Mouse (Mus musculus): Measurements from ENCODE around the gene Rbm43.

Gene Rbm43

DNA sequence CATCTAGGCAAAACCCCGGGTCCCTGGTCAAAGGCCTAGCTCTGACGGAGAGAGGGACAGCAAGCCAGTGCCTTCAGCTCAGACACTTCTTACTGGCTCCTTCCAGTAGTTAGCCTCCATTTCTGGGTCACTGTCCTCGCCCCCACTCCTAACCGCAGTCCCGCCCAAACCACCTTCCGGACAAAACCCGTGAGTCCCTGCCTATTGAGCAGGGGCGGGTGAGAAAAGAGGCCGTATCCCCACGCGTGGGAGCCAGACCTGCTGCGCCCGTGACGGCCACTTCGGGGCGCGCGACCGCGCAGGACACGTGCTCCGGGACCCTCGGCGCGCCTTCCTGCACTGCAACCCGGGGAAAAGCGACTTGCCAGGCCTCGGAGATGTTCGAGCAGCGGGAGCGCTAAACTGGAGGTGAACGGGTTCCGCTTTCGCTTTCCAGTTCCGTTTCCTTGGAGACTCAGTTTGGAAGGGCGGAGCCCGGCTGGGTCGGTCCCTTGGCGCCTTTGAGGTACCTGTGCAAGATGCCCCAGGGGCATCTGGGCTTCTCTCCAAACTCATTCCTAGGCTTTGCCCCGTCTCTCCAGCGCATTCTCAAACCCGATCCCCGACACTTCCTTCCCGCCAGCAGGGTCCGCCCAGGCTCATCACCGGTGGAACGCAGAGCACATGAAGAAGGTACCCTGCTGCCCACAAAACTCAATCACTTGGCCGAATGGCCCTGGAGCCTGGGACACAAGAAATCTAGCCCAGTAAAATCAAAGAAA, at the start of gene Rbm43:
Rbm43 (minus strand) TSS at position 590 of the 761 bp plus-strand sequence.
- peak; percentile 88 for DNase-seq (ENCODE audit: low read depth, low spot score)

DNA sequence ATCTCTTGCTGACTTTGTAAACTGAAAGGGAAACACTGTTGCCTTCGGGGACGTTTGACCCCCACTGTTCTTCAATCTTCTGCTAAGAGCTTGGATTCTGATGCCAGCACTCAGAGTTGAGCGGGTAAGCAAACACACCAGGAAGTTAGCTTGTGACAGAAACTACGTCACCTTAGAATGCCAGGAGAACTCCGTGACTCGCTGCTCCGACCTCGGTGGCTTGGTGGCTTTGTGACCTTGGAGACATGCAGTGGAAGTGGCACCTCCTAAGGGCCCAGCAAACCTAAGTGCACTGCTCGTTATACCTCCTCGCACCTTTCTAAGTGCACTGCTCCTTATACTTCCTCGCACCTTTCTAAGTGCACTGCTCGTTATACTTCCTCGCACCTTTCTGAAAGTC, 47.3 kb upstream of the Rbm43 start:
- DNase-seq (ENCODE audit: low read depth, low spot score) = no peak

DNA sequence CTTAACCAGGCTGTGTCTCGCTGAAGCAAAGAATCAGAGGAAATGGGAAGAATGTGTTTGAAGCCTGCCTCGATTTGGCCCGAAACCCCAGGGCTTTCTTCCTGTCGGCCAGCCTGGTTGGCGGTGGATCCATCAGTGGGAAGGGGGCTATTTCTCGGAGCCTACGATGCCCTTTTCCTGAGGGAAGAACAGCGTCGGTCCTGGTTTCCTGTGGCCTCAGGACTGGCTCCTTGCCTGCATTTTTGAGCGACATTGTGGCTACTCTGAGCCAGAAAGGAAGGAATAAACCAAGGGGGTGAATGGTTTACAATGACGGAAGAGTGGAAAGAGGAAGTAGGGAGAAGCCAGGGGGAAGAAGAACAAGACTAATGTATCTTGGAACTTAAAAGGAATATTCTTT, 46.7 kb upstream of the Rbm43 start:
- DNase-seq (ENCODE audit: low read depth, low spot score) = peak; percentile 12

DNA sequence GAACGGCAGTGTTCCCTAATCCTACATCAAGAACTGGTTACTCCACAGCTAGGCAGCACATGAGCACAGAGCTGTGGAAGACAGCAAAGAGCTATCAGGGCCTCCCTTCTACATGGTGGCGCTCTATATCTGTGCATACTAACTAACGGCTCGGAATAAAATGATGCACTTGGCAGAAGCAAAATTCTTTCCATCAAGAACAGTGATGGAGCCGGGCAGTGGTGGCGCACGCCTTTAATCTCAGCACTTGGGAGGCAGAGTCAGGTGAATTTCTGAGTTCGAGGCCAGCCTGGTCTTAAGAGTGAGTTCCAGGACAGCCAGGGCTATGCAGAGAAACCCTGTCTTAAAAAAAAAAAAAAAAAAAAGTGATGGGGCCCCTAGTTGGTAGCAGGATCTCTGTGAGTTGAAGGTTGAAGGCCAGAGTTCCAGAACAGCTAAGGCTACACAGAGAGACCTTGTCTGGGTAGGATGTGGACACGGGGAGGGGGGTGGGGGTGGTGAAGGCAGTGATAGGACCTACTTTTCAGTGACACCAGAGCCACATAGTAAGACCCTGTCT, 38.5 kb upstream of the Rbm43 start, which contains the start of gene Nmi:
Nmi (minus strand) TSS at position 85 of the 559 bp plus-strand sequence.
- DNase-seq (ENCODE audit: low read depth, low spot score) = peak; percentile 72

DNA sequence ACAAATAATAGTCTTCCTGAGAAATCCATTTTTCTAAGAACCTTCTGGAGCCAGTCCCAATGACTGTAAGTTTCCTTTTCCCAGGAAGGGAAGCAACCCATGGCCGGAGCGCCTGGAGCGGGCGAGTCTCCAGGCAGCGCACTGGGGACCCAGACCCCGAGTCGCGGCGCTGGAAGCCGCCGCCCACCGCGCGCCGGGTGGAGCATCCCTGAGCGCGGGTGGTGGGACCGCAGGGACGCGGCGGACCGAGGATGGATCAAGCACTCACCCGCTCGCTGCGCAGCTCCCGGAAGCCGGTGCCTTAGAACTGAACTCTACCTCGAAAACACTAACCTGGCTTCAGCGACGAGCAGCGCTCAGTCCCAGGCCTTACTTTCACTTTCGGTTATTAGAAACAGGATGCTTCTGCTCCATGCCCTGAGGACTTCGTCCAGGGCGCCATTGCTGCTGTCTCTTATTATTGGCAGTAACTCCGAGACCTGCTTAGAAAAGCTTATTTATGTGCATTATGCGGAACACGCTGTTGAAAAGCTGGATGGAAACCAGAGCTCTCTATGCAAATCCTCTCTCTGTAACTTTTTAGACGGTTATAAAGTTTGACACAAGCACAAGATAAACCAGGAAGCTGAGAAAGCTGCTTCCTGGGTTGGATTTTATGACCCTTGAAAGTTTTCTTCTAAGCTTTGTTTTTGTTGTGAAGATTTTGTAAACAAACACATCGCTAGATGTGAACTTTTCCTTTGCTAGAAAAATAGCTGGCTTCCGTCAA, 37.9 kb upstream of the Rbm43 start:
- peak; percentile 69 for DNase-seq (ENCODE audit: low read depth, low spot score)

DNA sequence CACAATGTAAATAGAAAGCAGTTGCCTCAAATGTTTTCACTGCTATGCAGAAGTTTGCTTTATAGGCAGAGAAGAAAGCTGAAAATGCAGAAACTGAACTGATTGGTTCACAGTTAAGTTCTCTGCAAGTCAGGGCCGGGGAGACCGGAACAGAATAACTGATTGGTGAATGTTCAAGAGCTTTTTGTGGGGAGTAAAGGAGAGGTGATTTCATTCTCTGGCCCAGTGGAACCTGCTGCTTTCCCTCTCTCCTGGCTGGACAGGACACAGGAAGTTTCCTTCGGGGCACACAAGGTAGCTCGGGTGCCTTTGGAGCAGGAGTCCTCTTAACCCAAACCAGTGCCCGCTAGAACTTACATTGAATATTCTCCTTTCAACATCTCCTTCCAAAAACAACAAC, 37.2 kb upstream of the Rbm43 start:
- peak; percentile 51 for DNase-seq (ENCODE audit: low read depth, low spot score)

DNA sequence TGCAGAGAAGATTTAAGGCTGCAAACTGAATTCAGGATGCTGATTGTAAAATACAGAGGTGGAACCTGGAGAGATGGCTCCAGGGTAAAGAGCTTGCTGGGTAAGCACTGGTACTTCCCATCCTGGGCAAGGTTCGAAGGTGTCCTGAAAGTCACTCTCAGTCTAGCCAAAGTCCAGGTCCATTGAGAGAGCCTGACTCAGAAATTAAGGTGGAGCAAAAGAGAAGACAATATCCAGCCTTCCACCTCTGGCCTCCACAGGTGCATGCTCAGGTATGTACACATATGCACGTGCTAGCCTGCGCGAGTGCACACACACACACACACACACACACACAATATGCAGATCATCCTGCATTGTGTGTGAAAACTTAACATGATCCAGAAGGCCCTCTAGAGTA, 35.9 kb upstream of the Rbm43 start:
- DNase-seq (ENCODE audit: low read depth, low spot score) = no peak

DNA sequence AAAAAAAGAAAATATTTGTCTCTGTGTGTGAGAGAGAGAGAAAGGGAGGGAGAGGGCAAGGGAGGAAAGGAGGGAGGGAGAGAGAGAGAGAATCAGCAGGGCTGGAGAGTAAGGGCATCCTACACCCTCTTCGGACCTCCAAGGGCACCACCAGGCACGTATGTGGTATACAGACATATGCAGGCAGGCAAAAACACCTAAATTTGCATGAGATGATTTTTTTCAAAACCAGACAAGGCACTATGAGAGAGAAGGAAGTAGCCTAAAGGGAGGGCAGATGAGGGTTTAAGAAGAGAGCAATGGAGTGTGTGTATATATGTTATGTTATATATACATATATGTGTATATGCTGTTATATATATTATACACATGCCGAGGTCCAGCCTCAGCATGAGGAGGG, 32.3 kb upstream of the Rbm43 start:
- DNase-seq (ENCODE audit: low read depth, low spot score) = no peak

DNA sequence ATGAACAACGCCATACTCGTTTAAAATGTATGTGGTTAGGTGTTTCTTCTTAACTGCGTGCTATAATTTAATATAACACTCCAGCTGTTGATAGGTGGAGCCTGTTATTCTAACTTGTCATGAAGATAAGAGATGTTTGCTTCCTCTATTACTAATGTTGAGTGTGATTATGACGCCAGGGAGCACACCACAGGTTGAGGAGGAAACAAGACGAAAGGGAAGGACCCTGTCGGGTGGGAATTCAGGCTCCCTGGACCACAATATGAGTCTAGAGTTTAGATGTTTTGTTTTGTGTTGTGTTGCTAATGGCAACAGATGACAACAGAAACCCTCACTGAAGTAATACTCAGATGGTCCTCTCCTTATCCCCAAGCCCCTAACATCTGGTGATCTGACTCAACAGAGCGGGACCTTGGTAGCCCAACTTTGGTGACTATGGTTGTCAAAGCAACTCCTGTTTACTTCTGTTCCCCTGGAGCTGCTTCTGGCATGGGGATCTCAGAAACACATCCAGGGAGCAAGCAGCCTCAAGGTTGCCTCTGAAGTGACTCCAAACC, 18.8 kb upstream of the Rbm43 start:
- DNase-seq (ENCODE audit: low read depth, low spot score) = no peak

DNA sequence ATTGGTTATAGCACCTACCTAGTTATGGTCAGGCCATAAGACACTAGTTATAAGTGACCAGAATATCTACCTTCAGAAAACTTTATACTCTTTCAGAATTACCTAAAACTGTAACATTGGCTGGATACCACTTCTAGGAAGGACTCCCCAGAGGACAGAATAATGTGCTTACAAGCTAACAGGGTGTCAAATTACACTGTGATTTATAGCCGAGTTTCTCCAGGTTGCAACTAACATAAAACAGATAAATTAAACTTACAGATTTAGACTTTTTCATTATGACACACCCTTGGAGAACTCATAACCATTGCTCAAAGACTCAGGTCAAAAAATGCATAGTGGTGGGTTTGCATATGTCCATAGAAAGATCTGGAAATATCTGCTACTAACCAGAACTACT, 15.9 kb upstream of the Rbm43 start:
- DNase-seq (ENCODE audit: low read depth, low spot score) = no peak

DNA sequence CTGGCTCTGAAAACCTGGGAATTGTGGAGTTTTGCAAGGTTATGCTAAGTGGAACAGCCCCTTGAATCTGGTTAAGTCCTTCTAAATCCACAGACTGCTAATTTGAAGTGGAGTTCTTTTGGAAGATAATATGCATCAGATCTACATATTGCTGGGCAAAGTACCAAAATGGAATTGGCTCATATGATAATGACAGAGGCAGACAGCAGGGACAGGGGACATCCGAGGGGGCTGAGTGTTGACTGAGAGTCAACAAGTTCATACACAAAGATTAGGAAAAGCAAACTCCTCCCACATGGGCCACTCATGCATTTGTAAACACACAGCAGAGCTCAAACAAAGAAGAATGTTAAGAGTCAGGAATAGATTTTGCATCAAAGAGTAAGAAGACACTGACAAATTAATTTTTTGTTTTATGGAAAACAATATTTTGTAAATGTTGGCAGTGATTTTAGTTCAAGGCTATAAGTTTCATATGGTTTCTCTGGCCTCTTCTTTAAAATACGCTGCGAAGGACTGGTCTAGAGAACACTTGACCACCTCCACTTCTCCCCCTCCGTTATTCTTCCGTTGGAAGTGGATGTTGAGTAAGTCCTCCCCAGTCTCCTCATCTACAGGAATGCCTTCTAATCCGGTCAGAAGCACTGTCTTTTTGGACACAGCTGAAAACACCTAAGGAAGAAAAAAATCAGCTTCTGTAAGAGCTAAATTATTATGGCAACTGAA, 13.3 kb upstream of the Rbm43 start:
- no peak for DNase-seq (ENCODE audit: low read depth, low spot score)

DNA sequence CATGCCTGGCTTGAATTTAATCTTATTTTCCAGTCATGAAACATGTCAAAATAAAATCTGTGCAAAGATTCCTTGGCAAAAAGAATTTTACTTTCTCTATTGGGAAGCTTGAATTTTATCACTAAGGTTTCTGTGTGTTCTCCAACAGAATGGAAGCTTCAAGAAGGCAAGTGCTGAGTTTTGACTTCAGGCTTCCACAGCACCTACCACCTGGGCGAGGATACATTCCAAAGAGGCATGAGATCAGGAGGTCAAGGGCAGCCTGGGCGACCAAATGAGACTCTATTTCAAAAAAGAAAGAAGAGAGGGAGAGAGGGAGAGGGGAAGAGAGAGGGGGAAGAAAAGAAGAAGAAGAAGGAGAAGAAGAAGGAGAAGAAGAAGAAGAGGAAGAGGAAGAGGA, 10.8 kb upstream of the Rbm43 start:
- DNase-seq (ENCODE audit: low read depth, low spot score) = no peak

DNA sequence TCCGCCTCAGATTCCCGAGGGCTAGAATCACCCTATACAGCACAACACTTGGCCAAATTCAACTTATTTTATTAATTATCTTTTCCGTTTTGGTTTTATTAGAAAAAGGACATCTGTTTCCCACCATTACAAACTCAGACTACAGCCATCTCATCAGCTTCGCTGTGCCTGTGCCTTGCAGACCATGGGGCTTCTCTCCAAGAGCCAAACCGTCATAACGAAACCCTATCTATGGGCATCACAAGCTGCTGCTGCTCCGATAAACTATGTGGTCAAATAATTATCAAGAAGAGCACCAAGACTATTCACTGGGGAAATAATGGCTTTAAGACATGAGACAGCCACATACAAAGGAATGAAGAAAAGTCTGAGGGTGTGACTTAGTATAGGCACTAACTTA, 6.9 kb upstream of the Rbm43 start:
- DNase-seq (ENCODE audit: low read depth, low spot score) = no peak

DNA sequence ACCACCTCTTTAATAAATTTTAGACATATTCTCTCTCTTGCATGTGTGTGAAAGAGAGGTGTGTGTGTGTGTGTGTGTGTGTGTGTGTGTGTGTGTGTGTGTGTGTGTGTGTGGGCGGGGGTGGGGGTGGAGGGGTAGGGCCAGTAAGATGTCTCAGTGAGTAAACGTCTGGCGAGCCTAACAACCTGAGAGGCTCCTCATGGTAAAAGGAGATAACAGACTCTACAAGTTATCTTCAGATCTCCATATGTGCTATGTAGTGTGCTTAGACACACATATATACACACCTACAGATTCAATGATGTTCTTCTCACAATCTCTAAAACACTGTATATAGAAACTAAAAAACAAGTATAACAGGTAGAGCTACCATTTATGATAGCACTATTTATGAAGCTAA, 3.8 kb upstream of the Rbm43 start:
- DNase-seq (ENCODE audit: low read depth, low spot score) = no peak

DNA sequence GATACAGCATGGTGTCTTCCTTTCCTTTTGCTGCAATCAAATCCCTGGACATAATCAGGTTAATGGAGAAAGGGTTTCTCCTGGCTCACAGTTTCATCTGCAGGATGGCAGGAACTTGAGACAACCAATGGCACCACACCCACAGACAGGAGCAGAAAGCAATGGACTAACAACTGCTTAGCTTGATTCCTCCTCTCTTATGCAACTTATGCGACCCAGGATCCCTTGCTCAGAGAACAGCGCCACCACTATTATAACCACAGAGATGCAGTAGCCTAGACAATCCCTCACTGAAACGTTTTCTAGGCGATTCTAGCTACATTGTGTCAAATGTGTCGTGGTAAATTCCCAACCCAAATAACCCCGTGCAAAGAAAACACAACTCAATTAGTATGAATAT, 2.0 kb upstream of the Rbm43 start:
- DNase-seq (ENCODE audit: low read depth, low spot score) = no peak

DNA sequence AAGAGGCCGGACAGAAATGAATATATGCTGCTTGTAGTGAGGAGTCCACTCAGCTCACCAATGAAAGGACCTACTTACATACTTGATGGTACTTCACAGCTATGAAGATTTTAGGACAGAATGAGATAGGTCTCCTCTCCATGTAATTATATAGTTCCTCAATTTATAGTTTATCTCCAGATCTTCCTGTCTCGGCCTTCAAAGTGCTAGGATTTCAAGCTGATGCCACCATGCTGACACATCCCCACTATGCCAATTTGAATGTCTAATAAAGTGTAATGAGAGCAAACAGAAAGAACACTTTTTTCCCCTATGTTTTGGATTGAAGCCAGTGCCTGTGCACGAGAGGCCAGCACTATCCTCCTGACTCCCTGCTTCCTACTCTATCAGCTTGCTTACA, 1.6 kb upstream of the Rbm43 start:
- DNase-seq (ENCODE audit: low read depth, low spot score) = no peak

DNA sequence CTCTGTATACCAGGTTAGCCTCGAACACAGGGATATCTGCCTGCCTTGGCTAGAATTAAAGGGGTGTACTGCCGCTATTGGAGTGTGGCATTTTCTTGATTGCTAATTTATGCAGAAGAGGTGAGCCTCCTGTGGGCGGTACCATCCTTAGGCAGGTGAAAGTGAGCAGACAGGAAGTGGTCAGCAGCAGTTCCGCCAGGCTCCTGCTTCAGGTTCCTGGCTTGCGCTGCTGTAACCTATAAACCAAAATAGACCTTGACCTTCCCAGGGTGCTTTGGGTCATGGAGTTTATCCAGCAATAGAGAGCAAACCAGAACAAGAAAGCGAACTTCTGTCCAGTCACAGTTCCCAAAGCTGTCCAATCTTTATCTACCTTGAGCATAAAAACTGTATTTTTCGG, 958 bp upstream of the Rbm43 start:
- no peak for DNase-seq (ENCODE audit: low read depth, low spot score)

DNA sequence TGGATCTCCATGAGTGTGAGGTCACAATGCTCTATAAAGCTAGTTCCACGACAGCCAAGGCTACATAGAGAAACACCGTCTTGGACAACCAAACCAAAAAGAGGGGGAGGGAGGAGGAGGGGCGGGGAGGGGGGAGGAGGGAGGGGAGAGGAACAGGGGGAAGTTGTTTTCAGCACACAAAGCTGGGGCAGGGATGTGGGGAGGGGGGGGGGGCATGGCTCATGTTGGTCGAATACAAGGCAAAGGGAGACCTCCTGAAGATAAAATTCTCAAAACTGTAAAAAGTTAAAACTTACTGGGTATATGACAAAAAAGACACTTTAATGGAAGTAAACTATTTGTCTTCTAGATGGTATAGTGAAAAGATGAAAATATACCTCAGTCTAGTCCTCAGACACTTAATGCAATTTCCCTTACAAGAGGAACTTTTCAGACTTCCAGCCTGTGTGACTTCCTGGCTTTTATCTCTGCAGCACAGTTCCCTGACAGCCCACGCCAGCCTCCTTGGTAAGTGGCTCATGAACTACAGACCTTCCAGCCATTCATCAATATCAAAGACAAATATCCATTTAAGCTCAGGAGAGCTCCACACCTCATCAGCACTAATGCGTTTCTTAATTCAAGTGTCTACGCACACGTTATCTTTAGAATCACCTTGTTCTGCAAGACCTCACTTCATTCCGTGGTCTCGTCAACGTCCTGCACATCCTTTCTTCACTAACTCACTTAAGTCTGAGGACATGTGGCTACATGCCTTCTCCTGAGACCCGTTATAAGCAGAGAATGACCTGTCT, 1.4 kb downstream of the Rbm43 start:
- no peak for DNase-seq (ENCODE audit: low read depth, low spot score)

DNA sequence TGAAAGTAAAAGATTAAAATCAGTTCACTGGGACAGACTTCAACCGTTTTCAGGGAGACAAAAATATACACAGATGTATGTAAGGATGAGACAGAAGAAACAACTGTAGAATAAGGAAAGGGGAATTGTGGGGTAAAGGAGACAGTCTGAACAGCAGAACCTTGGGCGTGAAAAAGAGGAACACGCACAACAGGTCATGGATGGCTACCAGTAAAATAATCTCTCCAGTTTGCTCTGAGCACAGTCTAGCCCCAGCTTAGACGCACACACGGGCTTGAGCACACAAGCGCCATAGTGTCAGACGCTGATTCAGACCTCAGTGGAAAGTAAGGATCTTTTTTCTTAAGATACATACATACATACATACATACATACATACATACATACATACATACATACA, 3.7 kb downstream of the Rbm43 start:
- DNase-seq (ENCODE audit: low read depth, low spot score) = no peak

DNA sequence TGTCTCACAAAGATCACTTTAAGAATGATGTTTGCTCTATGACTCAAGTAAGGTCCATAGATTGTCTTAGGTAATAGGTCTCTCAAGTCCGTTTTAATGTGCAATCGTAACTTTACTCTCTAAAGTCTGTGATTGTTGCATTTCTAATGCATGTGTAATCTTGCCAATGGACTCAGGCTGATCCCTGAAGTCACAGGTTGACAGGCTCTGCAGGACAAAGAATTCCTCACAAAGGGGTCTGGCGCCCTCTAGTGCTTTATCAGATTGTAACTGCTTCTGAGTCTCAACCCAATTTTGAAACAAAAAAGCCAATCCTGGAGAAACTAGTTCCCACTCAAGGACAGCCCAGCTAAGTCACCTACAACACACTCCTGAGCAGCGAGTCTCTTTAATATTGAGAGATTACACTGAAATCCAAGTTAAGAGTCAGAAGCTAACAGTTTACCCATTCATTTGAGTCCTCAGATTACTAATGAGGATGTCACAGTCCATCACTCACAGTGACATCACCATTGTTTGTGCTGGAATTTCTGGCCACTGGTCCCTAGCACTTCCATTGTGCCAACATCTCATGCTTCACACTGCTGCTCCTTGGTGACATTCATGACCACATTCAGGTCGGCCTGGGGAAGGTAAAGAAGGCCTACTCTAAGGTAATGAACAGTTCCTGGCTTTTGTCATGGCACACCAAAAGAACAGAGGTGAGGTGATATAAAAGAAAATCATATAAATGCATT, 19.9 kb downstream of the Rbm43 start:
- DNase-seq (ENCODE audit: low read depth, low spot score) = peak; percentile 89
